Mouse (Mus musculus) granulocyte monocyte progenitor cell, adult 5-6 weeks (primary cell): ENCODE measurements around the gene Ythdf1. TPM values are rescaled to one million over a fixed set of nuclear protein-coding genes. Genes with fewer than 3 reads are reported as not detected.

Source experiments
- ATAC-seq: replicated peaks from 2 replicates; pipeline ENCODE4 v1.8.0; 2016; ENCODE audit warnings: mild to moderate bottlenecking, moderate TSS enrichment, inconsistent platforms; ENCODE audit not compliant: poor library complexity, severe bottlenecking
- total RNA-seq, 2 experiments: library from RNA; stranded (forward) in 1 of 2; stranded (reverse) in 1 of 2; fragments of 200-712, 200-1000 nt in 1 of 2; fragments of >200 nt in 1 of 2; fragmentation: Nextera tagmentation in 1 of 2; gene quantifications; 2 replicates each; pipeline ENCODE4 v1.2.3; 2014 to 2017

The Ythdf1 gene
- total RNA-seq, 2 experiments from 2014 or later, result 35.8 to 63.6 TPM

GRCm38 (mm10) chr2:180889271-180889920, 31.4 kb downstream of the Ythdf1 start:
- ATAC-seq, result no peak

GRCm38 (mm10) chr2:180885270-180885669, 35.5 kb downstream of the Ythdf1 start:
- no peak for ATAC-seq

- ATAC-seq, result no peak
These were observed 39.5 kb downstream of the Ythdf1 start for GRCm38 (mm10) chr2:180881281-180881680.

- no peak for ATAC-seq
These were observed 41.2 kb downstream of the Ythdf1 start for GRCm38 (mm10) chr2:180879365-180880067.

GRCm38 (mm10) chr2:180870006-180870405, 50.7 kb downstream of the Ythdf1 start:
- no peak for ATAC-seq

- ATAC-seq, result no peak
These were observed 59.2 kb downstream of the Ythdf1 start for GRCm38 (mm10) chr2:180861561-180861960.

- no peak for ATAC-seq
These were observed 63.6 kb downstream of the Ythdf1 start for GRCm38 (mm10) chr2:180857121-180857520.

- no peak for ATAC-seq
These were observed 65.7 kb downstream of the Ythdf1 start for GRCm38 (mm10) chr2:180855005-180855544.

Other genes starting within 250 kb of the Ythdf1 start
- 44.8 and 57.8 TPM in 2 replicates for gene Dido1, start 210.9 kb downstream of the Ythdf1 start, total RNA-seq (2014; fragmentation: Nextera tagmentation)
- 48.5 and 51.3 TPM in 2 replicates for gene Dido1, start 210.9 kb downstream of the Ythdf1 start, total RNA-seq (2017)
- 50.9 and 61.5 TPM in 2 replicates for gene Gid8, start 210.8 kb downstream of the Ythdf1 start, total RNA-seq (2014; fragmentation: Nextera tagmentation)
- gene Gid8, start 210.8 kb downstream of the Ythdf1 start, total RNA-seq (2017), result 58.6 and 64.3 TPM in 2 replicates
- gene Slc17a9, start 195.7 kb downstream of the Ythdf1 start, total RNA-seq (2014; fragmentation: Nextera tagmentation), result 19.4 and 21.5 TPM in 2 replicates
- 6.5 and 9.0 TPM in 2 replicates for gene Slc17a9, start 195.7 kb downstream of the Ythdf1 start, total RNA-seq (2017)
- not detected in 2 replicates for gene Bhlhe23, start 144.0 kb downstream of the Ythdf1 start, total RNA-seq (2014; fragmentation: Nextera tagmentation)
- not detected in 2 replicates for gene Bhlhe23, start 144.0 kb downstream of the Ythdf1 start, total RNA-seq (2017)
- gene Birc7, start 8.1 kb upstream of the Ythdf1 start, total RNA-seq (2014; fragmentation: Nextera tagmentation), result not detected in 2 replicates
- not detected in 2 replicates for gene Birc7, start 8.1 kb upstream of the Ythdf1 start, total RNA-seq (2017)
- not detected in 2 replicates for gene Nkain4, start 33.8 kb upstream of the Ythdf1 start, total RNA-seq (2014; fragmentation: Nextera tagmentation)
- not detected in 2 replicates for gene Nkain4, start 33.8 kb upstream of the Ythdf1 start, total RNA-seq (2017)
- gene Arfgap1, start 46.3 kb upstream of the Ythdf1 start, total RNA-seq (2014; fragmentation: Nextera tagmentation), result 27.5 and 31.3 TPM in 2 replicates
- gene Arfgap1, start 46.3 kb upstream of the Ythdf1 start, total RNA-seq (2017), result 28.1 and 30.1 TPM in 2 replicates
- 1.6 TPM in 1 of 2 replicates, not detected in the other for gene Col20a1, start 65.6 kb upstream of the Ythdf1 start, total RNA-seq (2014; fragmentation: Nextera tagmentation)
- 0.04 TPM in 1 of 2 replicates, not detected in the other for gene Col20a1, start 65.6 kb upstream of the Ythdf1 start, total RNA-seq (2017)
- not detected in 2 replicates for gene Chrna4, start 122.6 kb upstream of the Ythdf1 start, total RNA-seq (2014; fragmentation: Nextera tagmentation)
- not detected in 2 replicates for gene Chrna4, start 122.6 kb upstream of the Ythdf1 start, total RNA-seq (2017)
- gene Kcnq2, start 214.4 kb upstream of the Ythdf1 start, total RNA-seq (2014; fragmentation: Nextera tagmentation), result not detected in 2 replicates
- not detected in 2 replicates for gene Kcnq2, start 214.4 kb upstream of the Ythdf1 start, total RNA-seq (2017)
- not detected in 2 replicates for gene Eef1a2, start 236.1 kb upstream of the Ythdf1 start, total RNA-seq (2014; fragmentation: Nextera tagmentation)
- not detected in 2 replicates for gene Eef1a2, start 236.1 kb upstream of the Ythdf1 start, total RNA-seq (2017)